Mouse (Mus musculus) adrenal gland, adult 18-20 months (tissue): ENCODE results near the gene Slc4a1ap. TPM values are rescaled to one million over a fixed set of nuclear protein-coding genes. Genes with fewer than 3 reads are reported as not detected.
A peak's percentile ranks its signal among the peaks of the same experiment; 100 is the strongest.

Experiments used
- DNase-seq, 2 experiments: peaks; one replicate each; pipeline ENCODE4 v3.0.0; 2021 to 2022; ENCODE audit warnings: low spot score in 2 of 2
- total RNA-seq, 2 experiments: library from RNA; stranded (reverse); gene quantifications; 1 replicate in 1 of 2; 2 replicates in 1 of 2; pipeline ENCODE4 v1.2.3; 2021

Slc4a1ap gene
- total RNA-seq, 2 experiments from 2014 or later = 23.4 to 31.4 TPM

DNA sequence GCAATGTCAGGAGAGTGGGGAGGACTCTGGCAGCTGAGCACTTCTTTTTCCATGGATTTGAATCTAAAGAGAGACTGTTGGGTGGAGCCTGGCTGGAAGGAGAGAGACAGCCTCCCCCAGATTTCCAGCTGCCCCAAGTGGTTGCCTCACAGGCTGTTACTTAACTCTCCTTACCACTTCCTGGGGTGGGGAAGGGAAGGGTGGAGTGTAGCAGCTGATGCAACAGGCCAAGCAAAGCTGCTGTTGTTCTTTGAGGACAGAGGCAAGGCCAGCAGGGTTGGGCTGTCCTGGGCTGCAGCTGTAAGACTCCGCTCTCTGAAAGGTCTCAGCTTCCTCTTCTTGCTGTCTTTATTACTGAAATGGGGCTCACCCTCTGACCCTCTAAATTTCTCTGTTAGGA is 75.6 kb downstream of the Slc4a1ap start:
- peak; percentile 44 to 62 for DNase-seq

- no peak for DNase-seq
Measured at GRCm38 (mm10) chr5:31603766-31604165, 77.0 kb downstream of the Slc4a1ap start.

GRCm38 (mm10) chr5:31606151-31606550 is 79.4 kb downstream of the Slc4a1ap start:
- no peak for DNase-seq

Other genes starting within 250 kb of the Slc4a1ap start
- 10 to 100 TPM; 34.9 to 37.9 TPM for gene Ift172, start 235.9 kb upstream of the Slc4a1ap start, total RNA-seq
- 10 to 100 TPM in 1 of 2 experiments, 1 to 10 TPM in 1; 9.5 to 10.3 TPM for gene Fndc4, start 230.9 kb upstream of the Slc4a1ap start, total RNA-seq
- under 1 TPM; 0.22 to 0.36 TPM for gene Gckr, start 229.6 kb upstream of the Slc4a1ap start, total RNA-seq
- gene Zfp512, start 74.6 kb upstream of the Slc4a1ap start, total RNA-seq = 10 to 100 TPM; 15.1 to 19.4 TPM
- gene 4930548H24Rik, start 41.3 kb upstream of the Slc4a1ap start, total RNA-seq = under 1 TPM in 1 of 2 experiments, not detected in 1; 0.13 TPM
- 10 to 100 TPM; 25.5 to 33.3 TPM for gene Gpn1, start 32.3 kb upstream of the Slc4a1ap start, total RNA-seq
- 10 to 100 TPM; 15.5 to 17.1 TPM for gene Supt7l, start 812 bp downstream of the Slc4a1ap start, total RNA-seq
- 100 to 1,000 TPM; 265 to 377 TPM for gene Mrpl33, start 69.9 kb downstream of the Slc4a1ap start, total RNA-seq
- gene Rbks, start 170.6 kb downstream of the Slc4a1ap start, total RNA-seq = 10 to 100 TPM in 1 of 2 experiments, 1 to 10 TPM in 1; 7.8 to 16.3 TPM
- gene Babam2, start 170.7 kb downstream of the Slc4a1ap start, total RNA-seq = 100 to 1,000 TPM in 1 of 2 experiments, 10 to 100 TPM in 1; 81.6 to 148 TPM